Mouse (Mus musculus): ENCODE measurements around the gene Cdca4.

Gene Cdca4

DNA sequence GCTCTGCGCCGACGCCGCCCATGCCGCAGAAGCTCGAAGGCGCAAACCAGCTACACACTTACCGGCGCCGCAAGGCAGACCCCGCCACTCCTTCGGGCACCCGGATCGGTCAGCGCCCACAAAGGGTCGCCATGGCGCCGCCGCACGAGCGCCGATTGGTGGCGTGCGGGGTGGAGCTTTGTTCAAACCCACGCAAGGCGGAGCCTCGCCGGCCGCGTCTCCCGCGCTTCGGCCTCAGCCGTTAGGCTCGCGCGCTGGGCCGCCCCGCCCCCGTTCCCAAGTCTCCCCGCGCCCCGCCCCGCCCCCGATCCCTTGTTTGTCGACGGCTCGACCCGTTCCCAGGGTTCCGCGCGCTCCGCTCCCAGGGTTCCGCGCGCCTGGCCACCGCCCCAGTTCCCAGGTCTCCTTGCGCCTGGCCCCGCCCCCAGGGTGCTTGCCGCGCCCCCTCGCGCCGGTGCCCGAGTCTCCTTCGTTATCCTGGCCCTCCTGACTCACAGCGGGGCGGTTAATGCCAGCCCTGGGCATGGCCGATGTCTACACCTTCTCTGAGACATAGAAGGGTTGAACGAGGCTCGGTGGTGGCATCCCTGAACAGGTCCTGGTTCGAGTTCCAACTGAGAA, at the start of gene Cdca4:
Gene Cdca4 (minus strand): TSS at position 180 of the 621 bp plus-strand sequence.
- DNase-seq (ENCODE audit: low spot score): peak; percentile 97

GRCm38 (mm10) chr12:112877607-112878020, 48.4 kb upstream of the Cdca4 start:
- DNase-seq (ENCODE audit: low spot score): peak; percentile 43

DNA sequence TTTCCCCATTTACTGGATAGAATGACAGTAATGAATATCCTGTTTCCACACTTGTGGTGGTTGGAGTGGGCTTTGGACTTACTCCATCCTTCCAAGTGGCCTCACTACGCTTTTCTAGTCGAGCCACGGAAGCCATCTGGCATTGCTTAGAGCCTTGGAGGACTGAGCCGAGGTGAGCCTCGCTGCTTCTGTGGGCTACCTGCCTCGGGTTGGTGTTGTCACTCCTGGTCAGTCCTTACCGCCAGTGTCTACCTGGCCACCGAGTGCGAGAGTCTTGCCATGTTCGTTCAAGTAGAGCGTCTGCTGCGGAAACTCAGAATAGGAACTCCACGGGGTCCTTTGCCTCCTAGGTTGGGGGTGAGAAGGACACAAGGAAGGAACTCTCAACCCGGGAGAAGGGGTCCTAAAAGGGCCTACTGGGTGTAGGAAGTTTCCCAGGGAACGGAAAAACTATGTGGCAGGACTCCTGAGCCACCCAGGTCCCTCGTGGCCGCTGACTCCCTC, 47.9 kb upstream of the Cdca4 start:
- no peak for DNase-seq (ENCODE audit: low spot score)

GRCm38 (mm10) chr12:112876332-112877072, 47.3 kb upstream of the Cdca4 start:
- DNase-seq (ENCODE audit: low spot score): peak; percentile 38

DNA sequence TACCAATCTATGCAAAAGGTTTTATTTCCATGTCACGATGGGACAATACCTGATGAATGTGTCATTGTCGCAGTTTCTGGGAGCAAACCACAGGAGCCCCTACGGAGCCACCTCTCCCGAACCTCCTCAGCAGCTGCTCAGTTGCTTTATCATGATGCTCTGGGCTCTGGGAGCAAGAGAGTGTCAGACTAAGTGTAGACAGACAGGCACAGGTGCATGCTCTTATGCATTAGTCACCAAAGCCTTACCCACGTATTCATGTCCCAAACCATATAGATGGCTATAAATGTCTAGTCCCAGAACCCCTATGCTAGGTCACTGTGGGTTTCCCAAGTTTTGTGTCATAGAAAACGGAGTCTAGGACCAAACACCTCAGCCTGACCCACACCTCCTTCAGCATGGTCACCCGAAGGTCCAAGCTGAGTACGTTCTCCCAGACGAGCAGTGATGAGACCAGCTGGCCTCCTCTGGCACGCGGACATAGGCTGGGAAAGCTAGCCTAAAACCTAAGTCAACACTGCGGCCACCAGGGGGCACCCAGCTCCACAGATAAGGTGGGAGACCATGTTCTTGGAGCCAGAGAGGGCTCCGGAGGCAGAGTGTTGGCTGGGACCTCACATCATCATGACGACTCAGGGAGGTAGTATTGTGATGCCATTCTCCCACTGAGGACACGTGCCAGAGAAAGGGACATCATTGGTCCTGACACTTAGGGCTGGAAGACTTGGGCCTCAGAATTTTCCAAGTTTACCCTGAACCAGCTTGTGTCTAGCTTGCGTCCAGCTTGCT, 46.2 kb upstream of the Cdca4 start:
- peak; percentile 81 for DNase-seq (ENCODE audit: low spot score)

GRCm38 (mm10) chr12:112874199-112874598, 45.0 kb upstream of the Cdca4 start:
- no peak for DNase-seq (ENCODE audit: low spot score)

DNA sequence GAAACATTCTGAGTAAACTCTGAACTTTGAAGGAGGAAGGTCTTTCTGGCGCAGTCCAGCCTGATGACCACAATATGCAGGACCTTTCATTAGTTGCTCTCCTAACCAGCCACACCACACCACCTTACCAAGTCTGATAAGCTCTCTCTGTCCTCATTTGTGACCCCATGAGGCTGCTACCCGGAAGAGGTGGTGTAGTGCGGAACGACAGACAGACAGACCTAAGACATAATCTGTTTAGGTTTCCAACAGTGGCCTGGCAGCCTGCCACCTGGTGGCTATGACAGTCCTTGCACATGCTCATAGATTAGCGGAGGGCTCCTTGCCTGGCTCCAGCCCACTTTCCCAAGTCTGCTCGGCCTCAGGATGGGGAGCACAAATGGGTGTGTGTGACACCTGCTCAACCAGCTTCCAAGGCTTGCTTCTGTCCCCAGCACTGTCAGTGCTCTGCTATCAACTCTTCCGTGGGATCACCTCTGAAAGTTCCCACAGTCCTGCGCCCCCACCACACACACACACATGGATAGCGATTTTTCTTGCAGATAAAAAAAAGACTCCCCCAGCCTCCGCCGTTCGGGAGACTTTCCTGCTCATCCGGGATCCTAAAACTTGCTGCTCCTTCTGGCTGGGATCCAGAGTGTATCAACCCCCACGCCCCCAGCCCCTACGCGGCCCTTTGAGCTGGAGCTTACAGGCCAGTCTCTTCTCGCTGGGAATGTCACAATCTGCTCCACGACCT, 44.4 kb upstream of the Cdca4 start:
- peak; percentile 83 for DNase-seq (ENCODE audit: low spot score)

GRCm38 (mm10) chr12:112872991-112873390, 43.8 kb upstream of the Cdca4 start:
- DNase-seq (ENCODE audit: low spot score): no peak

GRCm38 (mm10) chr12:112871272-112871671, 42.0 kb upstream of the Cdca4 start:
- no peak for DNase-seq (ENCODE audit: low spot score)

GRCm38 (mm10) chr12:112870775-112871174, 41.6 kb upstream of the Cdca4 start:
- DNase-seq (ENCODE audit: low spot score): peak; percentile 62

GRCm38 (mm10) chr12:112869783-112870204, 40.6 kb upstream of the Cdca4 start:
- DNase-seq (ENCODE audit: low spot score): peak; percentile 49

DNA sequence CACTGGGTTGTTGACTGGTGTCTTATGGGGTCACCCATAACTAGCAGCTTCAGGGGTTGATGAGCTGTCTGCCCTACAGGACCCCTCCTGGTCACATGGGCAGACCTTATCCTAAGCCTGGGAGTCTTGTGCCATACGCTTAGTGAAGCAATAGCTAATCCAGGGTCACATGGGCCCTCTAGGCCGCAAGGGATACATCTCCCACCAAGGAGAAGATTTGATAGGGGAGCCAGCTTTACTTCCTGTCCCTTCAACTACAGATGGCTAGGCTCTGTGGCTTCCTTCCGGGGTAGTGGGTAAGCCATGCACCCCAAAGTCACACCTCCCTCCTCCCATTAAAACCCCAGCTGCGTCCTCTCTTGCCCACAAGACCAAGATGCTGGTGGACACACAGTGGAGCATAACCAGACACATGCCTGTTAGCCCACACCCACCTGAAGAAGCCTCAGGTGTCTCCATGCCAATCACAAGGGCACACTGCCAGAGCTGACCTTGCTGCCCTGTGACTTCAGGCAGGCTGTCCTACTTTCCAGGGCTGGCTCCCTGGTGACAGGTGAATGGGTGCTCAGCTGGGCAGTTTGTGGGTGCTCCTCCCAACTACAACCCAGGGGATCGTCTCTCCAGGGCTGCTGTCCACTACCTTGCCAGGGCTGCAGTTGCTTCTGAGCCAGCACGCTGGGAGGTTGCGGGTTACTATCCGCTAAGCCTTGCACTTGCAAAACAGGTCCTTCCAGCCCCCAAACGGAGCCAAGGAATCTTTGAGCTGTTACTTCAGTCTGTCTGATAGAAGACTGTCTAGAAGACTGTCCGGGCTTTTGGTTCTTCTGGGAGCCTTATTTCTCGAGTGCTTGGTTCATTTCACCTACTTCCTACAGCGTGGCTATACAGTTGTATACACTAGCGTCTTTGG, 39.2 kb upstream of the Cdca4 start, which contains the start of gene Gpr132:
Gene Gpr132 (minus strand): TSS at position 51 of the 910 bp plus-strand sequence.
- DNase-seq (ENCODE audit: low spot score): peak; percentile 72

- DNase-seq (ENCODE audit: low spot score): no peak
These were observed 38.0 kb upstream of the Cdca4 start for GRCm38 (mm10) chr12:112867106-112867674.

GRCm38 (mm10) chr12:112866467-112867080, 37.4 kb upstream of the Cdca4 start:
- DNase-seq (ENCODE audit: low spot score): no peak

GRCm38 (mm10) chr12:112864804-112865203, 35.6 kb upstream of the Cdca4 start:
- no peak for DNase-seq (ENCODE audit: low spot score)

GRCm38 (mm10) chr12:112861911-112862321, 32.7 kb upstream of the Cdca4 start:
- no peak for DNase-seq (ENCODE audit: low spot score)

- peak; percentile 94 for DNase-seq (ENCODE audit: low spot score)
These were observed 31.5 kb upstream of the Cdca4 start for GRCm38 (mm10) chr12:112860765-112861164.

DNA sequence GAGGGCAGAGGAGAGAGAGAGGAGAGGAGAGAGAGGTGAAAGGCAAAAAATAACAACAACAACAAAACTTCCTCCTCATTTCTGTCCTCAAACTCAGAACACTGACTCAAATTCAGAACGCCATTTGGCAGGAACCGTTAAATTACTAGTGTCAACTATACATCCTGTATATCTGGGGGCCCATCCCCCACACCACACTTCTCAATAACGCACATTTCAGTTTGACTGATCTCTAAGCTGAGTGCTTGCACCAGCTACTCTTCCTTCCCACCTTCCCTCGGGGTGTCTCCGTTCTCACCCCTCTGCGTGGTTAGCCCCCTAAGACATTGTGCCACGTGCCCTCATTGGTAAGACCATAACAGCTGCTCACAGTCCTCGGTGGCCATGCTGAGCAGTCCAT, 30.7 kb upstream of the Cdca4 start:
- DNase-seq (ENCODE audit: low spot score): peak; percentile 91

- DNase-seq (ENCODE audit: low spot score): no peak
These were observed 29.5 kb upstream of the Cdca4 start for GRCm38 (mm10) chr12:112858581-112859336.
